Mouse (Mus musculus) spleen, embryonic (tissue): ENCODE results near the gene Gm2663.
"Not testable (repeated sequence)": the region's sequence is repeated elsewhere in the genome, so short reads cannot be mapped to it uniquely, and the experiment has no call there.

Source experiments
- CTCF ChIA-PET: fragments of 350-600 bp; sonication (Branson Sonifier 250); formaldehyde crosslinking; loops from one replicate; lab custom pipeline; 2022; lab: Charles Lee

Gene Gm2663

DNA sequence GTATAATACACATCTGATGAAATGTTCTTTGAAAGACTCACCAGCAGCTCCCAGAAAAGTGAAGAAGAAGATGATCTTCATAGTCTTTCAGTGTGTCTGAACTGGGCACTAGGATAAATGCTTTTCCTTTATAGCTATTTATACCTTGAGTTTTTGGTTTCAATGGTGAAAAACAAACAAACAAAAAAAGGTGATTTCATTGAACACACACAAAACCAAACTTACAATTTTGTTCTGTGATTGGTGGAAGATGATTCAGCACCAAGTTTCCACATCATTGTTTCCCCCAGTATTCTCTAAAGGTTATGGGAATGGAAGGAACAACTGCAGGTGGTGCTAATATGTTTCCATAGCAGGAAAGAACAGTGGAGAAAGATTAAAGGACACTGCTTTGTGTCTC is at the start of gene Gm2663:
TSS of gene Gm2663 (minus strand) at position 101 of the 400 bp plus-strand sequence.
- CTCF ChIA-PET, result not testable (repeated sequence)

DNA sequence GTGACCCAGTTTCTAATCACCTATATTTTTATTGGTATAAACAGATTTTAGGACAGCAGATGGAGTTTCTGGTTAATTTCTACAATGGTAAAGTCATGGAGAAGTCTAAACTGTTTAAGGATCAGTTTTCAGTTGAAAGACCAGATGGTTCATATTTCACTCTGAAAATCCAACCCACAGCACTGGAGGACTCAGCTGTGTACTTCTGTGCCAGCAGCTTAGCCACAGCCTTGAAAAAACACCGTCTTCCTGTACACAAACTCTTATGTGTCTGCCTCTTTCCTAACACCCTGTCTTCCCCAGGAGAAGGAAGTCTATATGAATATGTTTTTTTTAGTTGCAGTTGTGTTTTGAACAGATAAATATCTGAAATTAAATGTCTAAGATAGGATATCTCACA is 49.3 kb upstream of the Gm2663 start:
- CTCF ChIA-PET, result no interaction called here

DNA sequence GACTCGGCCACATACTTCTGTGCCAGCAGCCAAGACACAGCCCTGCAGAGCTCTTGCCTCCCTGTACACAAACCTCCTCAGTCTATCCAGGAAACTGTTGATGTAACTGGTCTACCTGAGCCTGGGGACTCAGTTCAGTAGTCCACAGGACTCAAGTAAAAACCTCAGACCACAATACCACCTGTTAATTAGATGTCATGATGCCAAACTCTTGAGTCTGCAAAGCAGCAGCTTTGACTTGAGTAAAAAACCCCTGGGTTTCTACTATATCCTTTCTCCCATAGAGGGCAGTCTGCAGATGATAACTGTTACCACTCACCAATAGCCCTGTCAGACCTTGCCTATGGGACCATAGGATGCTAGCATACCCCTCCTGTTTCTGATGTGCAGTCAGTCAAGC is 48.7 kb upstream of the Gm2663 start:
- CTCF ChIA-PET, result no interaction called here

DNA sequence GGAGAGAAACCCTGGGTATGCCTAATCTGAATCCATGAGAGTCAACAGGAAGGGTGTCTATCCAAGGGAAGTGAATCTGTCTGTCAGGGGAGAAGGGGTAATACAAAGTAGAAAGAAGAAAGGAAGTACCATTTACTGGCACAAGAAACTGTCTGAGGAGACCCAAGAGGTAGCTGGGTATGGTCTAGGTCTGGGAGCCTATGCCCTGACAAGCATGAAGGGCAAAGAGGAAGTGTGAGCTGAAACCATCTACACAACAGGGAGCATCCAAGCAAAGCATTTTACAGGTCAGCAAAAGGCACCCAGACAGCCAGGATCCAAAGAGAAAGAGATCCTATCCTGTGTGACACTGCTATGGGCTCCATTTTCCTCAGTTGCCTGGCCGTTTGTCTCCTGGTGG is 47.9 kb upstream of the Gm2663 start:
- CTCF ChIA-PET, result no interaction called here

DNA sequence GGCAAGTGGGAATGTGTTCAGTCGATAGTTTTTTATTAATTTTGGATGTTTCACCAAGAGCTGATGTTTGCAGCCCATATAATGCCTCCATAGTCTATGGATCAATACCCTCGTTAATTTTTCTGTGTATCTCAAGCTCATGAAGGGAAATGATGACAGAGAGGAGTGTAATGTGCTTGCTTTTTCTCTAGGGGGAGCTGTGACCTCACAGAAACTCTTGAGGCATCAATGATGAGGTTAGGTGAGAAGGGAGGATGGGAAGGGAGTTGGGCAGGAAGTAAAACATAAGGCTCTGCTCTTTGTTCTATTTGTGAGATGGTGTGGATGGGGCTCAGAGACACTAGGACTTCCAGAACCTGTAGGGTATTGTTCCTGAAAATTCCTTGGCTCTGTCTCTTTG is 47.3 kb upstream of the Gm2663 start:
- CTCF ChIA-PET, result no interaction called here

DNA sequence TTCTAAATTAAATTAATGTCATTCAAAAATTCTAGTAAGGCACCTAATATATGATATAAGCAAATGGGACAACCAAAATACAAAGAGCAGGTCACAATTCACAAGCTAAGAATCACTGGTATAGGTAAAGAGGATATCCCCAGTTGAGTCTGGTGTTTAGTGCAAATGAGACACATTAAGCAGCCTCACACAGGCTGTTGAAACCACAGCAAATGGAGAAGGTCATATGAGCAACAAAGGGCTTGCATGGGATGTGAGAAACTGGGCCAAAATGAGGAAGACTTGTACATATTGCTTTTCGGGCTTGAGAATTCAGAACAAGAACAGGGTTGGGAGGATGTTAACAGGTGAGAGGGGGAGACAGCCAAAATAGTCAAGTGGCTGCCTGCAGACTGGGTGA is 45.5 kb upstream of the Gm2663 start:
- CTCF ChIA-PET, result no interaction called here

DNA sequence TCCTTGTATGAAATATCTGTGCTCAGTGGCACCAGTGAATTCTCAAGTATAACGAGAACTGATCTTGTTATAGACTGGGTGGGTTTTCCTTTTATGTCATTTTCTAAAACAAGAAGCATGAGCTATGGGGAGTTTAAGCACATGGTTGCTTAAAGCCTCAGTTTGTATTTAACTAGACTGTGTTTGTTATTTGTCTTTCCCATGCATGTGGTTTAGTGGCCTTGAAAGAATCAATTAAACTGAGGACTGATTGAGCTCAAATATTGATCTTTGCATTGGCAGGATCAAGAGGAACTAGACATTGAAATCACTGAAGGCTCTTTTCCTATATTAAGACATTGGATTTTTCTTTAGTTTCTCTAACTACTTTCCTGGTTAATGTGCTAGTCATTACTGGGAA is 45.0 kb upstream of the Gm2663 start:
- CTCF ChIA-PET, result no interaction called here

DNA sequence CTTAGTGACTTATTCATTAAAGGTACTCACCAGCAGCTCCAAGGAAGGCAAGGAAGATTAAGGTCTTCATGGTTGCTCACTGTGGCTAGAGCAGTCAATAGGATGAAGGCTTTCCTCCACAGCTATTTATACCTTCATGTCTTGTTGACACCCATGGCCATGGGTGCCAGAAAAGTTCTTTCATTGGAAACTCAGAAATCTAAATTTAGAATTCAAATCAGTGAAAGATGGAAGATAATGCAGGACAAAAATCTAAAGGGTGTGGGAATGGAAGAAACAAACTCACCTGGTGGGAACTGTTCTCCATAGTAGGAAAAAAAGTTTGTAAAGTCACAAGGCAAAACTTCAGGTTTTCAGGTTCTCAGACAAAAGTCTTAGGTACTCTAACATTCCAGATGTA is 36.1 kb upstream of the Gm2663 start, which contains the start of gene 2210010C04Rik:
TSS of gene 2210010C04Rik (minus strand) at position 101 of the 400 bp plus-strand sequence.
- CTCF ChIA-PET, result no interaction called here

DNA sequence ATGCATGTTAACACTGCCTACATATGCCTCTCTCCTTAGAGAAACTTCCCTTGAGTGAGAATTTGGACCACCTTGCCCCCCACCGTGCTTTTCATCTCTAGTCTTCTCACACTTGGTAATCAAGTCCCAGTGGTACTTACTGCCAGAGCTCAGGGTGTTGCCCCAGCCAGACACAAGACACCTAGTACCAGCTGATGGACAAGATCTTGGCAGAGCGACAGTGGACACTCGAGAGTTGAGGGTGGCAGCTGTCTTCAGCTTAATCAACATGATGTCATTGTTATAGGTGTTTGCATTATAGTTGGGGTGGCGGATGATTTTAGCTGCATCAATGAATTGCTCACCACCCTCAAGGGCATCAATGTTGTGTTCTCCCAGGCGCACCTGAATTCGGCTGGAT is 33.5 kb upstream of the Gm2663 start:
- CTCF ChIA-PET, result no interaction called here

DNA sequence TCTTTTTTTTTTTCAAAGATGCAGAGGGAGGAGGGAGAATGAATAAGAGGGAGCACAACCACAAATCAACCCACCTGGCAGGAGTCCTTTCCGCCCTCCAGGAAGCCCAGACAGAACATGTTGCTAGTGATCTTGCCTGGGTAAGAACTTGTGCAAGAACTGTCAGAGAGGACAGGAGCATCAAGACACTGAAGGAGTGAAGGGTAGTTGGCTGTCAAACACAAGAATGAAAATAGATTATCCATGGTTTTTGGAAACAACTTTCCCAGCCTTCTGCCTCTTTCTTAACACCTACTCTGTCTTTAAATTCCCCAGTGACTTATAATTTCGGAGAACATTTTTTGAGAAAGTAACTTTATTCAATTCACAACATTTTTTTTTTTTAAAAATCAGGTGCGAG is 33.0 kb upstream of the Gm2663 start:
- CTCF ChIA-PET, result no interaction called here

DNA sequence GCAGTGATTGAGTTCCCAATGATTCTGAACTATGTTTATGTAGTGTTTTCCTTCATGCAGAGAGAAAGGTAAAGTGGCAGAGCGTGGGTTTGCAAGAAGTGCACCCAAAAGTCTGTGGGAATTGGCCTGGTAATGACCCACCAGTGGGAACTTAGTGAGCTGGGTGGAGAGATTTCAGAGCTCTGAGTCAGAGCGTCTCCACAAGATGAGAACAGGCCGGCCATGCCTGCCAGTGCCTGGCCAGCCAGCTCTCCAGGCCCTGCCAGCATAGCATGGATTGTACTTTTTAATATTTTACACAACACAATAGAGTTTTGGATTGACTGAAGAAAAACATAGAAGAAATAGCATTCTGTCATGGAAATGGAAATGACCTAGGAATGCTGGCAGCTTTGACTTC is 31.5 kb upstream of the Gm2663 start:
- CTCF ChIA-PET, result no interaction called here

DNA sequence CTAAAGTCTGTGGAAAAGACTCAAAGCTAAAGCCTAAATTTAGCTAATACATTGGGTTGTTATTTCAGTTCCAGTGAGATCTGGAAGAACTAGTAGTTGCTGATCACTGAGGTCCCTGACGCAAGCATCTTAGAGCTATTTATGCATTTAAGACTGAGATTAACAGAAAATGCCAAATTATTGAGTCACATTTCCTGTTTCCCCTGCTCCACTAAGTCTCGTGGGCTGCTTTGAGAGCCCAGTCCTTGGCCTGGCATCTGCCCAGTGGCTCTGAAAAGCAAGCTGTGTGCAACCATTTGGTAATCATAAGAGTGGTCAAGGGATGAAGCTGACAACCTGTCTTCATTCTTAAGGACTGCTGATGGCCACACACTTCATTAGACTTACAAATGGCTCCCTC is 27.8 kb upstream of the Gm2663 start:
- CTCF ChIA-PET, result no interaction called here

DNA sequence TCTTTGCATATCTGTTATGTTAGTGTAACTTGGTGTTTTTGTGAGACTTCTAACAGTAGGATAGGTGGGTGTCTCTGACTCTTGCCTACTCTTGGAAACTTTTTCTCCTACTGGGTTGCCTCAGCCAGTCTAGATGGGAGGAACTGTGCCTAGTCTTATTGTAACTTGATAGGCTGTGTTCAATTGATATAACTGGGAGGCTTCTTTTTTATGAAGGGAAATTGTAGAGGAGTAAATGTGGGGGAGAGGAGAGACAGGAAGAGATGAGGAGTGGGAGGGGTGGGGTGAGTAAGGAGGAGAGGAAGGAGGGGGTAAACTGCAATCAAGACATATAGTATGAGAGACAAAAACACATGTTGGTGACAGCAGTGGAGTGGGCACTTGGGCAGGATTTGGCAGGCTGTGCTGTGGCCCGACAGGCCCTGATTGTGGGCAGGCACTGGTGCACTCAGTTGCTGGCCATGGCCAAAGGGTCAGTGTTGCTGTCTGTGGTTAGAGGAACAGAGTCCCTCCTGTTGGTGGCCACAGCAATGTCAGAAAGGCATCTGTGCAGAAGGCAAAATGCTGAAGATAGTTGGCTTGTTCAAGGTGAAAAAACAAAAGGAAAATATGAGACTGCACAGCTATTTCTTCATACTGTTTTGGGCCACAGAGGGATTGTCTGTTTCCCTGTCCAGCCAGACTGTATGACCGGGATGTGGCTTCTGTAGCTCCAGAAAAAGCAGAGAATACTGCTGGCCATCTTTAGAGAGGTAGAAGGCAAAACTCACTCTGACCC is 26.8 kb upstream of the Gm2663 start:
- CTCF ChIA-PET, result no interaction called here

DNA sequence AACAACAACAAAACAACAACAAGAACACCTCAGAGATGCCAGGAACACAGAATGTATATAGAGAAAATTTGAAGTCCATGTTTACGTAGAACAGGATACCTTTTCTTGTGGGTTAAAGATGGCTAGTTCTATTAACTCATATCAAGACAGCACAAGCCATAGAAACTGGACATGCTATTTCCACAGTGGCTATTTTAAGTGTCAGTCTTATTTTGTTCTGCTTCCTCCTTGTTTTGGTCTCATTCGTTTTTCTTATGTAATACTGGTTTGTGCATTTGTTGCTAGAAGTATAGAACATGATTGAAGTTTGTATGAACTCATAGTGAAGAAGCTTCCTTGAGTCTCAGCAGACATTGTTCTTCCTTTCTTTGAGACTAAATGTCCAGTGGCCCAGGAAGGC is 19.9 kb upstream of the Gm2663 start:
- CTCF ChIA-PET, result no interaction called here

DNA sequence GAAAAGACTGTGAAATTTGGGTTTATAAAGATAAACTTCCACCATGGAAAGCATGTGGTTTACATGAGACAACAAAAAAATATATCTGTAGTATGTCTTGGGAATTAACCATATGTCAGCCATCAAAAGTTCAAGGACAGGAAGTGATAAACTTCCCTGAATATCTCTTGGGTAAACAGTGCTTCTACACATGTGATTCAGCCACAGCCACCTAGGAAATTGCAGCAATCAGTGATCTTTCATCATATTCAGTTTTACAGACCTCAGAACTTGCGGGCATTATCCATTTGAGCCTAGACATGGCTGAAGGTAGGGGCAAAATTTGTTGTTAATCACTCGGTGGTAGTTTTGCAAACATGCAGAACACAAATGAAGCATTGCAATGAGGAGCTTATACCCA is 19.4 kb upstream of the Gm2663 start:
- CTCF ChIA-PET, result no interaction called here

DNA sequence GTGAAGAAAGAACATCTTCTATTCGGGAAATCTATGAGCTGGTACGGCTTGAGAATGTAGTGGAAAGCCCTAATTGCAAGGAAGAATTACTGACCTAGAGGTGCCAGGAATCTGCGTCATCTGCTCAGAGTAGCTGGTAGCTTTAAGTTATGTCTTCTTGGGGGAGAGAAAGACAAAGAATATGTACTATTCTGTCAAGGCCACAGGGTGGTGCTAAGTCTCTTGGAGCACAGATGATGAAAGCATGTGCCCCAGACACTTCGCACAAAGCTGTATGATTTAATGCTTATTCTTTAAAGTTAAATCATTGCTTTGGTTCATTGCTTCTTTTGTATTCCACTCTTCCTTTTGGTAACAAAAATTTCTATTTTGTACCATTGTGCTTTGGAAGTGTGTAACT is 15.8 kb upstream of the Gm2663 start:
- CTCF ChIA-PET, result no interaction called here

DNA sequence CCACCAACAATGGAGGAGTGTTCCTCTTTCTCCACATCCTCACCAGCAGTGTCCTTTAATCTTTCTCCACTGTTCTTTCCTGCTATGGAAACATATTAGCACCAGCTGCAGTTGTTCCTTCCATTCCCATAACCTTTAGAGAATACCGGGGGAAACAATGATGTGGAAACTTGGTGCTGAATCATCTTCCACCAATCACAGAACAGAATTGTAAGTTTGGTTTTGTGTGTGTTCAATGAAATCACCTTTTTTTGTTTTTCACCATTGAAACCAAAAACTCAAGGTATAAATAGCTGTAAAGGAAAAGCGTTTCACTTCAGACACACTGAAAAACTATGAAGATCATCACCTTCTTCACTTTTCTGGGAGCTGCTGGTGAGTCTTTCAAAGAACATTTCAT is 34.8 kb downstream of the Gm2663 start, which contains the start of gene 1810009J06Rik:
TSS of gene 1810009J06Rik (plus strand) at position 301 of the 400 bp plus-strand sequence.
- CTCF ChIA-PET, result not testable (repeated sequence)

DNA sequence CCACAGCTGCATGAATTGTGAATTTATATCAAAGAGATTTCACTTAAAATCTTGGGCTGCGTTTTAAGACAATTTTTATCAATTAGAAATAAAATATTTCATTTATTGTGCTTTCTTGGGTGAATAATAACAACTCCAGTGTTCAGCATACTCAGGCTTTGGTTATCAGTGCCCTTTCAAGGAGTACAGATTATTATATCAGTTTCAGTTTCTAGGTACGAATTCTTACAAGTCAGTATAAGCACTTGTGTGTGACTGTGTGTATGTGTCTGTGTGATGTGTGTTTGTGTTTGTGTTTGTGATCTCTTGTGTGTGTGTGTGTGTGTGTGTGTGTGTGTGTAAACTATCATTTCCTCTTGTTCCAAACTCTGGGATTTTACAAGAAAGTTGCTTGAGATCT is 45.6 kb downstream of the Gm2663 start:
- CTCF ChIA-PET, result no interaction called here

DNA sequence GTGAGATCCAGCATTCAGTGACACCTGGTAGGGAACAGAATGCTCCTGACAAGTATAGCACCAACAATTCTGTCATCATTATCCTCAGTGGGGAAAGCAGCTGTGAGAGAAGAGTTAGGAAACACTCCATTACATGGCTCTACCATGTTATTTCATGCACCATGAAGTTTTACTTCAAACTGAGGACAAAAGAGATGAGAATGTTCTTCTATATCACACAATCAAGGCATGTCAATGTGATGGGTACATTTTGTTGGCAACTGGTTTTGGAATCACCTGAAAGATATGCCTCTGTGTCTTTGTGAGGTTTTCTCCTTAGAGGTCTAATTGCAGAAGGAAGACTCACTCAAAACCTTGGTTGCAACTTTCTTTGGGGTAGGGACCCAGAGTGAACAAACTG is 47.5 kb downstream of the Gm2663 start, which contains the start of gene Gm4744:
TSS of gene Gm4744 (minus strand) at position 101 of the 400 bp plus-strand sequence.
- CTCF ChIA-PET, result no interaction called here
